Mouse (Mus musculus) myocyte (in vitro differentiated cells): ENCODE measurements around the gene Rabl6. TPM values are rescaled to one million over a fixed set of nuclear protein-coding genes. Genes with fewer than 3 reads are reported as not detected.
A peak's percentile ranks its signal among the peaks of the same experiment; 100 is the strongest.

ENCODE experiments used
- H3K27me3 ChIP-seq: one replicate; pipeline ENCODE4 v1.6.1; 2011; ENCODE audit not compliant: control insufficient read depth, insufficient read depth, insufficient read length
- H3K36me3 ChIP-seq: one replicate; pipeline ENCODE4 v1.6.1; 2011; ENCODE audit not compliant: control insufficient read depth, insufficient read depth
- H3K4me2 ChIP-seq: one replicate; pipeline ENCODE4 v1.6.1; 2011; ENCODE audit warnings: low read depth, control low read depth
- H3K4me3 ChIP-seq: one replicate; pipeline ENCODE4 v1.5.1; 2011; ENCODE audit warnings: mild to moderate bottlenecking, control low read depth, moderate library complexity
- H3K79me2 ChIP-seq: one replicate; pipeline ENCODE4 v1.6.1; 2011; ENCODE audit not compliant: control insufficient read depth, insufficient read depth
- H3ac ChIP-seq: one replicate; pipeline ENCODE4 v1.6.1; 2011; ENCODE audit not compliant: control insufficient read depth, insufficient read length
- CEBPB ChIP-seq: IDR thresholded peaks from 2 replicates; pipeline ENCODE4 v1.6.1; 2011; ENCODE audit warnings: mild to moderate bottlenecking, moderate library complexity; ENCODE audit not compliant: poor library complexity, insufficient read depth, severe bottlenecking
- E2F4 ChIP-seq: IDR thresholded peaks from one replicate; pipeline ENCODE4 v1.6.1; 2011; ENCODE audit warnings: mild to moderate bottlenecking, control low read depth, moderate library complexity; ENCODE audit not compliant: insufficient read depth
- MAX ChIP-seq: IDR thresholded peaks from one replicate; pipeline ENCODE4 v1.6.1; 2011; ENCODE audit warnings: low read depth, mild to moderate bottlenecking, control low read depth
- MYOD1 ChIP-seq, 3 experiments: IDR thresholded peaks; one replicate each; pipeline ENCODE4 v1.6.1; 2011; ENCODE audit warnings: control low read depth in 2 of 3, low read depth in 2 of 3, mild to moderate bottlenecking in 2 of 3, moderate library complexity in 1 of 3; ENCODE audit not compliant: insufficient read length in 2 of 3, control insufficient read depth in 1 of 3
- MYOG ChIP-seq, 3 experiments: IDR thresholded peaks; one replicate each; pipeline ENCODE4 v1.6.1; 2011; ENCODE audit warnings: control low read depth in 2 of 3, low read depth in 2 of 3, mild to moderate bottlenecking in 2 of 3; ENCODE audit not compliant: insufficient read length in 2 of 3, control insufficient read depth in 1 of 3, insufficient read depth in 1 of 3
- POLR2A ChIP-seq: IDR thresholded peaks from one replicate; pipeline ENCODE4 v1.6.1; 2011; ENCODE audit warnings: low read depth, mild to moderate bottlenecking, control low read depth, moderate library complexity; ENCODE audit not compliant: insufficient read length
- POLR2AphosphoS2 ChIP-seq: IDR thresholded peaks from one replicate; pipeline ENCODE4 v1.6.1; 2011; ENCODE audit warnings: low read depth, control low read depth; ENCODE audit not compliant: insufficient read length
- REST ChIP-seq: IDR thresholded peaks from one replicate; pipeline ENCODE4 v1.6.1; 2011; ENCODE audit warnings: mild to moderate bottlenecking, control low read depth, moderate library complexity; ENCODE audit not compliant: insufficient read depth, insufficient read length
- SRF ChIP-seq: IDR thresholded peaks from one replicate; pipeline ENCODE4 v1.6.1; 2011; ENCODE audit warnings: low read depth; ENCODE audit not compliant: control insufficient read depth, insufficient read length
- TCF12 ChIP-seq: IDR thresholded peaks from one replicate; pipeline ENCODE4 v1.6.1; 2011; ENCODE audit warnings: mild to moderate bottlenecking, control low read depth; ENCODE audit not compliant: poor library complexity, insufficient read depth, severe bottlenecking
- TCF3 ChIP-seq: IDR thresholded peaks from one replicate; pipeline ENCODE4 v1.6.1; 2011; ENCODE audit warnings: low read depth, control low read depth; ENCODE audit not compliant: insufficient read length
- USF1 ChIP-seq: IDR thresholded peaks from one replicate; pipeline ENCODE4 v1.6.1; 2011; ENCODE audit warnings: low read depth, mild to moderate bottlenecking, control low read depth, moderate library complexity
- polyA plus RNA-seq: library from polyadenylated mRNA; unstranded; fragments of >200 nt; fragmentation: generic; extraction: Trizol; gene quantifications from one replicate; pipeline ENCODE4 v1.2.1, GENCODE M21; 2012; ENCODE audit warnings: missing spikeins

Rabl6 gene
- polyA plus RNA-seq, 1 experiment = 76.5 TPM

DNA sequence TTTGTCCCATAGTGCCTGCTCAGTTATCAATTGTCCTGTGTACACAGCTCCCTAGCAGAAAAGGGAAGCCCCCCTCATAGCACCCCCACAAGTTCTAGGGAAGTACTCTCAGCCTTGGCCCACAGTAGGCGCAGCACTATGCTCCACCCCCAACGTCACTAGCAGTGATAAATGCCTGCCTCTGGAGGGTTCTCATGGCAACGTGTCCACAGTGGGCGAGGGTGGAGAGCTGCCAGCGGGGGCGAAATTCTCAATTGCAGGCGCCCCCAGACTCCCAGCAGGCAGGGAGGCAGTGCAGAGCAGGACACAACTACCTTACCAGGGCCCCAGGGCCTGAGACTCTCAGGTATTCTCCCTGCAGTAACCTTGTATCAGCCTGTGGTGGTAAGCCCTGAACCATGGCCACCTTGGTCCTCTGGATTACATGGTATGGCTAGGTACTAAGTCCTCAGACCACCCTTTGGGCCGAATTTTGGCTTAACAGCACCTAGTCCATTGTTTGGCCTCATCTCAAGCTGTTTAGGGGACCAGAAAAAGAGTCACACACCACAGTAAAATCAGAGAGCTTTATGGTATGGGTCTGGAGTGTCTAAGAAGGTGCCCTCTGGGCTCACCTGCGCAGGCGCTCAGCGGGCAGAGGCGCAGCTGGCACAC is 25.7 kb downstream of the Rabl6 start:
- no peak overlapping the region for H3K4me2 ChIP-seq
- H3K79me2 ChIP-seq = no peaks in the 10 kb centered on the region
- no peaks in the 10 kb centered on the region for H3K27me3 ChIP-seq
- no peak overlapping the region for H3ac ChIP-seq
- no peak overlapping the region for H3K4me3 ChIP-seq
- TF ChIP-seq POLR2A (no peak), TCF3 (no peak), POLR2AphosphoS2 (peak; percentile 72)
- H3K36me3 ChIP-seq = peaks cover 5% of the 10 kb centered on the region

DNA sequence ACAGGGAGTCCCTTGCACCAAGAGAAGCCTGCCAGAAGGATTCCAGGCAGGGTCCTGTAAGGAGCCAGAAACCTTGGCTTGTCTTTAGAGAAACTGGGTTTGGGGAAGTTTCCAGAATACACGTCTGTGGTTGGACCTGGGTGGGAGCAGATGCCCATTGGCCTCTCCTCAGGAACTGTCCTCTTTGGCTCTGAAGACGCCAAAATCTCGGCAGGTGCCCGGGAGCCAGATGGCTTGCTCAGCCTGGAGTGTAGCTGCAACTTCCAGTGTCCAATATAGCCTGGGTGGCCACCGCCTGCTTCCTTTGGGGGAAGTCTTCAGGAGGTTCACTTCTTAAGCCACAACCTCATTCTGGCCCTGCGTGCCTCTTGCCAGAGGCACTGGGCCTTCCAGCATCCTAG is 26.4 kb downstream of the Rabl6 start:
- no peaks in the 10 kb centered on the region for H3K79me2 ChIP-seq
- H3K27me3 ChIP-seq = no peaks in the 10 kb centered on the region
- peak overlapping the region; percentile 84 for H3K4me2 ChIP-seq
- TF ChIP-seq POLR2AphosphoS2 (peak; percentile 50), MYOG (IDR thresholded peaks at IDR 0.05; ENCODE audit: control insufficient read depth in 1 of 3, insufficient read depth in 1 of 3, insufficient read length in 2 of 3, low read depth in 2 of 3) (no peak)
- H3K36me3 ChIP-seq = peaks cover 5% of the 10 kb centered on the region
- no peak overlapping the region for H3ac ChIP-seq
- peak overlapping the region; percentile 16 for H3K4me3 ChIP-seq

DNA sequence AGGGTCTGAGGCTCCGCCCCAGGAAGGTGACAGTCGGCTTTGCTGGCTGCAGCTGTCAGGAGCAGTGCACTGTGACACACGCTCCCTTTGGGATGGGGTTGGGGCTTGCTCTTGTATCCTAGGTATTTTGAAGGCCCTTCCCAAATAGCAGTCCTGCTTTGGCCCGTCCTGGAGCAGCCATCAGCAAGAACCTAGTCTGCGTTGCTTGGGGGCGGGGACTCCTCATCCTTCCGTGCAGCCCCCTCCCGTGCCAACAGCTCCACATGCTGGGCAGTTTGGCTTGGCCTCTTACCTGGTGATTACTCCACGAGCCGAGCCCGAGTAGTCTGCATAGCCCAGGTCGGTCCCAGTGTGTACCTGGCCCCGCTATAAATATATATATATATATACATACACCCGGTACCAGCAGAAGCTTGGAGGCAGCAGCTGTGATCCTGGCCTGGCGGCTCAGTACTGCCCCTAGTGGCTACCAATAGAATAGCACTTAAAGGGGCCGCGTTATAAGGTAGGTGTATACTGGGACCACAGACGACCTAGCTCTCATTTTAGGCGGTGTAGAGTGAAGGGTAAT is 26.9 kb downstream of the Rabl6 start, which contains the start of gene Ajm1:
TSS of gene Ajm1 (minus strand) at position 464 of the 571 bp plus-strand sequence.
- TF ChIP-seq MYOG (IDR thresholded peaks at IDR 0.05; ENCODE audit: control insufficient read depth in 1 of 3, insufficient read depth in 1 of 3, insufficient read length in 2 of 3, low read depth in 2 of 3) (peak in 1 of 3 experiments; percentile 55), CEBPB (no peak), POLR2AphosphoS2 (peak; percentile 77), SRF (no peak), POLR2A (no peak), REST (no peak), MAX (no peak), USF1 (no peak), TCF3 (no peak), TCF12 (no peak), E2F4 (no peak), MYOD1 (IDR thresholded peaks at IDR 0.05; ENCODE audit: control insufficient read depth in 1 of 3, insufficient read length in 2 of 3, low read depth in 2 of 3) (peak in 2 of 3 experiments; percentile 18 to 49)
- H3K36me3 ChIP-seq = peaks cover 5% of the 10 kb centered on the region
- peak within 1 kb of the TSS; percentile 16 for H3K4me3 ChIP-seq
- no peaks in the 10 kb centered on the region for H3K79me2 ChIP-seq
- peak within 1 kb of the TSS; percentile 84 for H3K4me2 ChIP-seq
- H3K27me3 ChIP-seq = no peaks in the 10 kb centered on the region
- H3ac ChIP-seq = no peak within 1 kb of the TSS

DNA sequence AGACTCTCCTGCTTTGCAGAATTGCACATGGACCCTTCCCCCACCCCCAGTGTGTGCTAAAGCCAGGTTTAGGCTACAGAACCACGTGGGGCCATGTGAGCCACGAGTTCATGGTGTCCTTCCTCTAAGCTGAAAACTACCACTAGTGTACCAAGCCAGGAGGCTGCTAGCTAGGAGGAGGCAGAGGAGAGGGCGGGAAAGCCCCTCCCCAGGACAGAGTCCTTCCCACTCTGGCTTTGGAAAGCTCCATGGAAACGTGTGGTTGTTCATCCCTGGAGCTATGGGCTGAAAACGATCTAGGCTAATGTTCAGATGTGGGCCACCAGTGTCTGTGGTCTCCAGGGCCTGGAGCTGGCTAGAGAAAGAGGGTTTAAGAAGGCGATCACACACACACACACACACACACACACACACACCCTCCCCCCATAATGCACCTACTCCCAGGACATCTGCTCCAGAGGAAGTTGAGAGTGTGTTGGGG is 27.7 kb downstream of the Rabl6 start:
- H3K27me3 ChIP-seq = no peaks in the 10 kb centered on the region

More for the DNA sequence above, 27.7 kb downstream of the Rabl6 start:
- Histone ChIP-seq H3K36me3 (peaks cover 5% of the 10 kb centered on the region), H3K79me2 (no peaks in the 10 kb centered on the region), H3ac (no peak overlapping the region), H3K4me2 (peak overlapping the region; percentile 84), H3K4me3 (peak overlapping the region; percentile 16)
- no peak for TF ChIP-seq MAX
- no peak for TF ChIP-seq CEBPB
- no peak for TF ChIP-seq POLR2A
- TF ChIP-seq REST = no peak
- no peak for TF ChIP-seq POLR2AphosphoS2
- TF ChIP-seq TCF3 = no peak
- no peak for TF ChIP-seq MYOD1 (IDR thresholded peaks at IDR 0.05; ENCODE audit: control insufficient read depth in 1 of 3, insufficient read length in 2 of 3, low read depth in 2 of 3)
- TF ChIP-seq MYOG (IDR thresholded peaks at IDR 0.05; ENCODE audit: control insufficient read depth in 1 of 3, insufficient read depth in 1 of 3, insufficient read length in 2 of 3, low read depth in 2 of 3) = no peak
- TF ChIP-seq SRF = no peak
- TF ChIP-seq E2F4 = no peak
- no peak for TF ChIP-seq TCF12
- TF ChIP-seq USF1 = no peak
